Mouse (Mus musculus) kidney, adult 11 months (tissue): ENCODE measurements at regions not wholly inside any gene's neighbourhood (a gene's known extent, or its start where the extent isn't known, plus 50 kb on each side); places are given as distances from the start of the nearest gene placed in this dataset.

Experiments used
- DNase-seq: peaks from one replicate; pipeline ENCODE4 v3.0.0; 2022

GRCm38 (mm10) chr13:107878980-107879379 lies 165.3 kb upstream of the Smim15 start:
- no peak for DNase-seq

- DNase-seq: no peak
Measured at GRCm38 (mm10) chr13:107873244-107873667, 171.0 kb upstream of the Smim15 start.

- no peak for DNase-seq
Measured at GRCm38 (mm10) chr13:107872574-107872973, 171.7 kb upstream of the Smim15 start.

- no peak for DNase-seq
Measured at GRCm38 (mm10) chr13:107872137-107872536, 172.1 kb upstream of the Smim15 start.

GRCm38 (mm10) chr13:107868906-107869305 lies 175.3 kb upstream of the Smim15 start:
- no peak for DNase-seq

- no peak for DNase-seq
Measured at GRCm38 (mm10) chr13:107866825-107867224, 177.4 kb upstream of the Smim15 start.

GRCm38 (mm10) chr13:107862793-107863654 lies 181.2 kb upstream of the Smim15 start:
- peak; percentile 35 for DNase-seq

GRCm38 (mm10) chr13:107861384-107862134 lies 182.7 kb upstream of the Smim15 start:
- no peak for DNase-seq

GRCm38 (mm10) chr13:107857043-107857755 lies 187.0 kb upstream of the Smim15 start:
- no peak for DNase-seq

GRCm38 (mm10) chr13:107850907-107851560 lies 193.2 kb upstream of the Smim15 start:
- DNase-seq: no peak

- no peak for DNase-seq
Measured at GRCm38 (mm10) chr13:107848871-107849270, 195.4 kb upstream of the Smim15 start.

- DNase-seq: peak; percentile 60
Measured at GRCm38 (mm10) chr13:107847179-107848012, 196.8 kb upstream of the Smim15 start.

- DNase-seq: peak; percentile 85
Measured at GRCm38 (mm10) chr13:107846621-107847178, 197.5 kb upstream of the Smim15 start.

GRCm38 (mm10) chr13:107845838-107846237 lies 198.4 kb upstream of the Smim15 start:
- DNase-seq: no peak

- no peak for DNase-seq
Measured at GRCm38 (mm10) chr13:107844085-107844484, 200.2 kb upstream of the Smim15 start.

GRCm38 (mm10) chr13:107838126-107838715 lies 206.0 kb upstream of the Smim15 start:
- peak; percentile 82 for DNase-seq

- DNase-seq: no peak
Measured at GRCm38 (mm10) chr13:107837206-107837952, 206.9 kb upstream of the Smim15 start.

- no peak for DNase-seq
Measured at GRCm38 (mm10) chr13:107835756-107836385, 208.4 kb upstream of the Smim15 start.

GRCm38 (mm10) chr13:107831997-107832396 lies 212.2 kb upstream of the Smim15 start:
- no peak for DNase-seq

- DNase-seq: peak; percentile 98
Measured at GRCm38 (mm10) chr13:107831221-107831681, 213.0 kb upstream of the Smim15 start.
